Mouse (Mus musculus) 416B (cell line): Measurements from ENCODE around the gene Atf3.

Source experiments
- DNase-seq: peaks from one replicate; pipeline ENCODE4 v3.0.0; 2011; ENCODE audit warnings: low read depth

Gene Atf3

GRCm38 (mm10) chr1:191189671-191190372 is 28.0 kb downstream of the Atf3 start:
- peak; percentile 12 for DNase-seq

GRCm38 (mm10) chr1:191186386-191186770 is 31.5 kb downstream of the Atf3 start:
- DNase-seq = no peak

- no peak for DNase-seq
Observed at GRCm38 (mm10) chr1:191185761-191186385, 32.0 kb downstream of the Atf3 start.

GRCm38 (mm10) chr1:191184841-191185251 is 33.0 kb downstream of the Atf3 start:
- DNase-seq = no peak

GRCm38 (mm10) chr1:191184066-191184815 is 33.6 kb downstream of the Atf3 start:
- DNase-seq = no peak

- no peak for DNase-seq
Observed at GRCm38 (mm10) chr1:191183163-191184065, 34.4 kb downstream of the Atf3 start.

GRCm38 (mm10) chr1:191182431-191183162 is 35.2 kb downstream of the Atf3 start:
- DNase-seq = no peak

GRCm38 (mm10) chr1:191181469-191182259 is 36.2 kb downstream of the Atf3 start:
- DNase-seq = no peak

- peak; percentile 10 for DNase-seq
Observed at GRCm38 (mm10) chr1:191180397-191180796, 37.4 kb downstream of the Atf3 start.

GRCm38 (mm10) chr1:191179846-191180245 is 38.0 kb downstream of the Atf3 start:
- no peak for DNase-seq

- DNase-seq = no peak
Observed at GRCm38 (mm10) chr1:191178511-191179188, 39.2 kb downstream of the Atf3 start.

GRCm38 (mm10) chr1:191176887-191177286 is 41.0 kb downstream of the Atf3 start:
- no peak for DNase-seq

- DNase-seq = peak; percentile 68
Observed at GRCm38 (mm10) chr1:191172487-191172886, 45.4 kb downstream of the Atf3 start.

GRCm38 (mm10) chr1:191170444-191170843 is 47.4 kb downstream of the Atf3 start:
- DNase-seq = no peak

- DNase-seq = no peak
Observed at GRCm38 (mm10) chr1:191166189-191166588, 51.6 kb downstream of the Atf3 start.

- no peak for DNase-seq
Observed at GRCm38 (mm10) chr1:191164717-191165116, 53.1 kb downstream of the Atf3 start, which contains the start of gene Fam71a. Fam71a (minus strand) TSS chr1:191164817.

GRCm38 (mm10) chr1:191154314-191154713 is 63.5 kb downstream of the Atf3 start:
- DNase-seq = no peak

GRCm38 (mm10) chr1:191153052-191153451 is 64.8 kb downstream of the Atf3 start:
- DNase-seq = peak; percentile 51

GRCm38 (mm10) chr1:191150924-191151605 is 66.8 kb downstream of the Atf3 start:
- no peak for DNase-seq
